Mouse (Mus musculus): Measurements from ENCODE around the gene Tmem11. TPM values are rescaled to one million over a fixed set of nuclear protein-coding genes. Genes with fewer than 3 reads are reported as not detected.
"Not testable (repeated sequence)": the region's sequence is repeated elsewhere in the genome, so short reads cannot be mapped to it uniquely, and the experiment has no call there.

Tmem11 gene
- total RNA-seq, 2 experiments from 2014 or later = 41.3 to 46.3 TPM

DNA sequence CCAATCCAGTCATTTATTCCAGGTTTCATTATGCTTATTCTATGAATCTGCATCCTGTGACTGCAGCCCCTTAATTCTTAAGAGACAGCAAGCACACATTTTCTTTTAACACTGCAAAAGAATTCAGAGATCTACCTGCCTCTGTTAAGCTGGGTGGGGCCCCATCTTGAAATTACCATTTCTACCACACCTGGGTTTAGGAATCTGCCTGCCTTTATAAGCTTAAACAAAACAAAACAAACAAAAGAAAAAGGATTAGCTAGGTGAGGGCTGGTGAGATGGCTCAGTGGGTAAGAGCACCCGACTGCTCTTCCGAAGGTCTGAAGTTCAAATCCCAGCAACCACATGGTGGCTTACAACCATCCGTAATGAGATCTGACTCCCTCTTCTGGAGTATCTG lies 7.9 kb upstream of the Tmem11 start:
- DNase-seq = not testable (repeated sequence)

DNA sequence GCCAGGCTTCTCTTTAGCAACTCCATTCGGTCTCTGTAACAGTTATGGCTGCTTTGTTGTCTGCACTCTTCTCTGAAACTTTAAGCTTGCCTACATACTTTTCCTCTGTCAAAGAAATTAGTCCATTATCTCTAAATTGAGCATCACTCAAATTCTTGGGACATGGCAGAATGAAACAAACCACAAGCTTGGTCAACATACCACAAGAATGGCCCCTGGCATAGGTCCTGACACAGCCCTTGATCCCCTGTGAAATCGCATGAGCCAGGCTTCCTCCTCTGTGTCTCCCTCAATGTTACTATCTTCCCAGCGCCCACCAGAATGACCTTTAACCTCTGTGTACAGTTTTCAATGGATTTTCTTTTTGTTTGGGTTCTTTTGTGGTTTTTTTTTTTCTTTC lies 3.3 kb upstream of the Tmem11 start:
- no peak for DNase-seq

DNA sequence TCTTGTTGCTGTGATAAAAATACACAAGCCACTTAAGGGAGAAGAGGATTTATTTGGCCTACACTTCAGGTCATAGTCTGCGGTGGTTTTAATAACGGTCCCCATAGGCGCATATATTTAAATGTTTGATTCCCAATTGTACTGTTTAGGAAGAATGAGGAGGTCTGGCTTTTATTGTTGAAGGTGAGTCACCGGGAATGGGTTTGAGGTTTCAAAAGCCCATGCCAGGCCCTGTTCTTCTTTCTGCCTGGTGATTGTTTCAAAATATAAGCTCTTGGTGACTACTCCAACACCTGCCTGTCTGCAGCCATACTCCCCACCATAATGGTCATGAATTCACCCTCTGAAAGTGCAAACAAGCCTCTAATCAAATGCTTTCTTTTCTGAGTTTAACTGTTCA lies 1.5 kb upstream of the Tmem11 start:
- DNase-seq = no peak

GRCm38 (mm10) chr11:60879423-60879822 lies 351 bp upstream of the Tmem11 start:
- DNase-seq = peak; percentile 38 to 64

GRCm38 (mm10) chr11:60878056-60878612 lies 938 bp downstream of the Tmem11 start:
- DNase-seq = peak; percentile 62 to 70

- DNase-seq = no peak
Observed at GRCm38 (mm10) chr11:60873101-60873500, 6.0 kb downstream of the Tmem11 start.

DNA sequence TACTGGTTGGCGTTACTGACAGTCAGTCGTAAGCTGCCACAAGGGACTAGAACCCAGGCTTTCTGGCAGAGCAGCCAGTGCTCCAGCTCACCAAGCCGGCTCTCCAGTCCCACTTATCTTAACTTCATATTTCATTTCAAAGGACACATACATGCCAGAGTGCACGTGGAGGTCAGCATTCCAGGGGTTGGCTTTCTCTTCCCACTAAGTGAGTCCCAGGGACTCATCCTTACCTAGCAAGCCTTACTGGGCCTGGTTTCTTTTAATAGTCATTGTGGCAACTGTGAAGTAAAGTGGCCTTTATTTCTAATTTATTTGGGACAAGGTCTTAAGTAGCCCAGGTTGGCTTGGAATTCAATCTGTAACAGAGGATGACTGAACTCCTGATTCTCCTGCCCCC lies 7.7 kb downstream of the Tmem11 start:
- DNase-seq = peak in 1 of 2 experiments; percentile 22

- peak in 1 of 2 experiments; percentile 51 for DNase-seq
Observed at GRCm38 (mm10) chr11:60869471-60869870, 9.6 kb downstream of the Tmem11 start.

- peak in 1 of 2 experiments; percentile 33 for DNase-seq
Observed at GRCm38 (mm10) chr11:60867904-60868303, 11.2 kb downstream of the Tmem11 start.

DNA sequence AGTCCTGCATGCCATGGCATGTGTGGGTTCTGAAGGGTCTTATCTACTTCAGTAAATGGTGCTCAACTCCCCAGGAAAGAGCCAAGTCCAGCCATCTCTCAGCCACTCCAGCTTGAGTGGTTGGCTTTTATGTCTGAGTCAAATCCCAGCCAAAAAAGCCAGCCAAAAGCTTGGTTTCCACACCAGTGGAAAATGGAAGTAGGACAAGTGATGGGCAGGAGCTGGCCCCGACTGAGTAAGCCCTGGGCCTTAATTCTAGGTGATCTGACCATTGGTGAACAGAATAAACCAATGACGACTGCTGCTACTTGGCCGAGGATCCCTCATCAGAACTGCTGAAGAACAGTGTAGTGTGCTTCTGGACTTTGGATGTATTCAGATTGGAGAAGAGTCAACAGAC lies 11.6 kb downstream of the Tmem11 start:
- DNase-seq = no peak

- no peak for DNase-seq
Observed at GRCm38 (mm10) chr11:60866021-60866420, 13.1 kb downstream of the Tmem11 start.

DNA sequence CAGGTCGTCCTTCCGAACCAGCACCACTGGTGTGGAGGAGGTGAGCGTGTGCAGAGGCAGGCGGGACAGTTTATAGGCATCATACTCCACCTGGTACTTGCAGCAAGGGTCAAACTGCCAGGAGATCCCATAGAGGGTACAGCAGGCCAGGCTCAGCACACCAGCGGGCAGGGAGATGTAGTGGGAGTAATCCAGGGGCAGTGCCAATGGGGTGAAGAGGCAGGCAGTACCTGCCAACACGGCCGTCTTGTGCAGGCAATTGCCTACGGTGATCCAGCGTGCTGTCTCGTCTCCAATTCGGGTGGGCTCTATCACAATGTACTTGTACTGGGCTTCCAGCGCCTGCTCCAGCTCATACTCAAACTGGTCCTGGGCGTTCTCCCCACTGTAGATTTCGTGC lies 14.2 kb downstream of the Tmem11 start:
- peak in 1 of 2 experiments; percentile 46 for DNase-seq

- DNase-seq = no peak
Observed at GRCm38 (mm10) chr11:60864166-60864565, 14.9 kb downstream of the Tmem11 start.

DNA sequence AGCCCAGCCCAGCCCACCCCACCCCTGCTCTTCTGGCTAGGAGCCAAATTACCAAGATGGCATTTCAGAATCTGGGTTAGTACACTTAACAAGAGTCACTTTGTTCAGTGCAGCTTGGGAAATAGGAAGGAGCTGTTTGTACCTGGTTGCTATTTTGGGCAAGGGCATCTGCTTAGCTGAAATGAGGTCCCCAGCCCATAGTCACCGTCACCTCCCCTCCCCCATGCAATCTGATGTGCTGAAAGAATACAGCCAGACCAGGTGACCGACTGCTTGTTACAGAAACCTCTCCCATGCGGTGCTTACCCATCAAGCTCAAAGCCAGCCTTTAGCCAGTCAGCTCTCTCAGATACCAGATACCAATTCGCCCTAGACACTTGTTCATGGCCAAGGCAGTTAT lies 15.9 kb downstream of the Tmem11 start:
- DNase-seq = peak in 1 of 2 experiments; percentile 36

DNA sequence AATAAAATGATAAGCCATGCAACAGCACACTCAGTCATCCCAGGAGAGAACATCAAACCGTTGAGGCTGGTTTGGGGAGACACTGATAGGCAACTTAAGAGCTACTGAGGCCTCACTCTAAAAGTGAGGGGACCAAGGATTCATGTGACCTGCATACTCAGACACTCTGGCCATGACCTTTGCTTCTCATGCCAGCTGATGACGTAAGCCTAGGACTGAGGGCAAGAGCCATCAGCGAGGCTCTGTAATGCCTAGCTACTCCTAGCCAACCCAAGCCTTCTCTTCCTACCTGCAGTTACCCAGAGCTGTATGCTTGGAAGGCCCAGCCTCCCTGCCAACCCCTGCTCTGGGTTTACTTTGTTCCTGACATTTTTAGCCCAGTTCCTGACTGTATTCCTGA lies 17.1 kb downstream of the Tmem11 start:
- DNase-seq = peak; percentile 64 to 76

GRCm38 (mm10) chr11:60856587-60856986 lies 22.5 kb downstream of the Tmem11 start:
- DNase-seq = no peak

- DNase-seq = no peak
Observed at GRCm38 (mm10) chr11:60845415-60845814, 33.7 kb downstream of the Tmem11 start.

DNA sequence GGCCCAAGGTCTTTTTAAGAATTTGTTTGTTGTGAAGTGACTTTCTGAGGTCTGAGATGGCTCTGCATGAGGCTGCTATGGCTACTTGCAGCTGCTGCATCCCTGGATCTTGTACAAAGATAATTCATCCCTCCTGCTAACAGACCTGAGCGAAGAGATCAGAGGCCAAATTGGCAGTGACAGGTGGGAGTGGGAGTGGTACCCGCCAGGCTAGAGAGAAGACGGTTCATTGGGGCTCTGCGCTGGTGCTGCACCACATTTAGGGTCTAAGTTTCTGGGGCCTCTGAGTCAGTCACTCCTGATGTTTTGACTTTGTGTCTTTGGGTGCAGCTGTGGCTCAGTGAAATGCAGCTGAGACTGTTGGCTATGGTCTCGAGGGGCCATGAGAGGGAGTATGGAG lies 35.7 kb downstream of the Tmem11 start:
- DNase-seq = no peak

GRCm38 (mm10) chr11:60841467-60842200 lies 37.4 kb downstream of the Tmem11 start:
- DNase-seq = peak; percentile 53 to 59

DNA sequence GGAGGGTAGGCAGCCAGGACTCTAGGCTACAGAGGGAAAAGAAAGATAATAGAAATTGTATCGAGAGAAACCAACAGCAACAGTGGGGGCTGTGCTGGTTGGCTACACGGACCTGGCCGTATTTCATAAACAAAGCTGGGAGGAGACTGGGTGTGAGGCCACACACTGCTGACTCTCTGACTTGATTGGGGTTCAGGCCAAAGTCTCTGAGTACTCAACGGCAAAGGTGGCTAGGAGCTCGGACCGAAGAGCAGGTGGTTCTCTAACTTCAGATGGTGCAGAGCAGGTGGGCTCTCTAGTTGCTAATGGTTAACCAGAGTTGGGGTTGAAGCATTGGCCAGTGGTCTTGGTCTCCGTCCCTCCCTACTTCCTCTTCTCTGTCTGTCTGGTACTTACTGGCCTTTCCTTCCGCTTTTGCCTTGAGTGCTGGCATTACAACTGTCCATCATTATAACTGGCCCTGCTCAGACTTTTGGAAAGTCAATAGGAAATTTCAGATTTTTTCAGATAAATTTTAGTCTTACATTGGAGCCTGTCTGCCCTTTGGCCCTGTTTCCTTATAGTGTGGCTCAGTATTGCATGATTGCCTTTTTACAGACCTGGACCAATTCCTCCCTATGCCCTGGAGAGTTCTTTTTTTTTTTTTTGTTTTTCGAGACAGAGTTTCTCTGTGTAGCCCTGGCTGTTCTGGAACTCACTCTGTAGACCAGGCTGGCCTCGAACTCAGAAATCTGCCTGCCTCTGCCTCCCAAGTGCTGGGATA lies 41.2 kb downstream of the Tmem11 start:
- DNase-seq = peak in 1 of 2 experiments; percentile 27

- DNase-seq = no peak
Observed at GRCm38 (mm10) chr11:60836897-60837296, 42.2 kb downstream of the Tmem11 start.

- peak; percentile 87 to 88 for DNase-seq
Observed at GRCm38 (mm10) chr11:60830433-60831052, 48.5 kb downstream of the Tmem11 start, which contains the start of gene Dhrs7b. TSS of gene Dhrs7b (plus strand) at chr11:60830631.

- DNase-seq = no peak
Observed at GRCm38 (mm10) chr11:60828903-60829302, 50.2 kb downstream of the Tmem11 start.

Data from adrenal gland, postnatal 36 days (tissue).